Mouse (Mus musculus) ES-E14 (cell line): ENCODE results near the gene Zeb2.

ENCODE experiments used
- HCFC1 ChIP-seq: IDR thresholded peaks from 2 replicates; pipeline ENCODE4 v1.6.1; 2012; ENCODE audit warnings: low read length, inconsistent platforms, borderline replicate concordance; ENCODE audit not compliant: insufficient read depth
- MAFK ChIP-seq: IDR thresholded peaks from 2 replicates; pipeline ENCODE4 v1.6.1; 2014; ENCODE audit warnings: mild to moderate bottlenecking, low read depth, low read length, inconsistent platforms; ENCODE audit not compliant: insufficient read depth
- ZC3H11A ChIP-seq: IDR thresholded peaks from 2 replicates; pipeline ENCODE4 v1.6.1; 2012; ENCODE audit warnings: low read depth, mild to moderate bottlenecking, inconsistent platforms, low read length, borderline replicate concordance

DNA sequence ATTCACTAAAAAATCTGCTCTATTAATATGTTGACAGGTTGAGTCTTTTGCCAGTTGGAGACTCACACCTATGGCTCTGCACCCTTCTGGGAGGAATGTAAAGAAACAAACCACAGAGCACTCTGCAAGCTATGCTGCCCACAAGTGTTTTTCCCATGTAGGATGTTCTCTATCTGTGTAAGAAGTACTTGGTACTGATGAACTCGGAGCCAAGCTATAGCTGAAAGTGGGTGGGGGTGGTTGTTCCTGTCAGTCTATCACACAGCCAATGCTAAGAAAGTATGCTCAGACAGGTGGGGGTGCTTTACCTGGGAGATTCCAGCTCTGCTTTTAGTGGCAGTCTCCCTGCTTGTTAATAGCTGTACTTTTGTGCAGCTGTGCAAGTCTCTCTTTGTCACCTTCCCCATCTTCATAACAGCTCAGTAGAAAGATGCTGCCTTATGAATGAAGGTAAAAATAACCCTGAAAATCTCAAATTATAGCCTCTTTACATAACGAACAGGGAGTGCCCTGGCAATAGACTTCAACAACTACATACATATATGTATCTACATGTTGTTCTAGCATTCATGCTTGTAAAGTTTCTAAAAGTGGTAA lies 22.7 kb downstream of the Zeb2 start:
- TF ChIP-seq HCFC1 (no peak), ZC3H11A (no peak), MAFK (no peak)
